Mouse (Mus musculus) bone marrow, adult 2 months (tissue): ENCODE measurements around the gene Chd9.

ENCODE experiments used
- CTCF ChIP-seq: fragments of 200-500 bp; IDR thresholded peaks from 2 replicates; pipeline ENCODE4 v1.5.1; 2011; ENCODE audit warnings: low read length, control low read depth; ENCODE audit not compliant: control insufficient read depth, insufficient read depth
- POLR2A ChIP-seq: fragments of 200-500 bp; IDR thresholded peaks from 2 replicates; pipeline ENCODE4 v1.6.1; 2011; ENCODE audit warnings: low read depth, mild to moderate bottlenecking, control low read depth, low read length, borderline replicate concordance; ENCODE audit not compliant: control insufficient read depth

GRCm38 (mm10) chr8:91065179-91065578 lies 237.0 kb downstream of the Chd9 start:
- TF ChIP-seq CTCF (no peak), POLR2A (no peak)
